Mouse (Mus musculus): ENCODE measurements around the gene Rapgef5. TPM values are rescaled to one million over a fixed set of nuclear protein-coding genes. Genes with fewer than 3 reads are reported as not detected.

Rapgef5 gene
- 18.5 and 19.8 TPM in 2 replicates for polyA plus RNA-seq (2015; fragmentation: Nextera tagmentation; extraction: Ambion mirVana)

- Histone ChIP-seq H3K27ac (no peak within 1 kb of the TSS), H3K9me3 (replicated peaks) (no peaks in the 10 kb centered on the region), H3K4me1 (peaks cover 7% of the 10 kb centered on the region), H3K4me2 (no peak within 1 kb of the TSS), H3K4me3 (no peak within 1 kb of the TSS), H3K9ac (no peak within 1 kb of the TSS), H3K36me3 (ENCODE audit: poor library complexity, severe bottlenecking) (no peaks in the 10 kb centered on the region), H3K27me3 (no peaks in the 10 kb centered on the region)
- ATAC-seq = no peak
- WGBS = 93% methylated on average over 2 of the region's 2 CpGs
Measured at GRCm38 (mm10) chr12:117516179-117516578, at the start of gene Rapgef5. TSS of gene Rapgef5 (plus strand) at chr12:117516479.

GRCm38 (mm10) chr12:117468329-117468728 is 48.0 kb upstream of the Rapgef5 start:
- no peak overlapping the region for H3K27ac ChIP-seq
- H3K9ac ChIP-seq = no peak overlapping the region
- H3K4me1 ChIP-seq = no peaks in the 10 kb centered on the region
- no peaks in the 10 kb centered on the region for H3K36me3 ChIP-seq (ENCODE audit: poor library complexity, severe bottlenecking)
- H3K9me3 ChIP-seq (replicated peaks) = no peaks in the 10 kb centered on the region
- no peaks in the 10 kb centered on the region for H3K27me3 ChIP-seq
- no peak overlapping the region for H3K4me2 ChIP-seq
- ATAC-seq = no peak
- H3K4me3 ChIP-seq = no peak overlapping the region
- WGBS = 79% methylated on average over 5 of the region's 5 CpGs

DNA sequence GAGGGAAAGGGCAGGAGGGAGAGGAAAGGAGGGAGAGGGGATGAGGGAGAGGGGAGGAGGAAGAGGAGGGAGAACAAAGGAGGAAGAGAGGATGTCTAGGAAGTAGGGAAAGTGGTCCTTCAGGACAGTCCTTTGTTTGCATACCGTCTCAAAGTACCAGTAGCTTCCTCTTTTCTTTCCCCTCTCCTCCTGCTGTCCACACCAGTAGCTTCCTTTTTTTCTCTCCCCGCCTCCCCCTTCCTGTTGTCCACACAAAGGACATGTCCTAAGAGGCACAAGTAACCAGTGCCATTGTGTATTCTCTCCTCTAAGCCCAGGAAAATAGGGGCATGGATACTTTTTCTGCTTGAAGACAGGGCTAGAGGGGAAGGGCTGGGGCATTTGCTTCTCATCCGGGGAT is 37.3 kb upstream of the Rapgef5 start:
- Histone ChIP-seq H3K27ac (no peak overlapping the region), H3K9me3 (replicated peaks) (no peaks in the 10 kb centered on the region), H3K9ac (no peak overlapping the region), H3K27me3 (0 out of 2 replicates have a peak, but pooled peaks cover 3% of the 10 kb centered on the region), H3K36me3 (ENCODE audit: poor library complexity, severe bottlenecking) (no peaks in the 10 kb centered on the region), H3K4me3 (no peak overlapping the region), H3K4me1 (peaks cover 6% of the 10 kb centered on the region), H3K4me2 (no peak overlapping the region)
- WGBS = 50% methylated on average over 3 of the region's 3 CpGs
- no peak for ATAC-seq

DNA sequence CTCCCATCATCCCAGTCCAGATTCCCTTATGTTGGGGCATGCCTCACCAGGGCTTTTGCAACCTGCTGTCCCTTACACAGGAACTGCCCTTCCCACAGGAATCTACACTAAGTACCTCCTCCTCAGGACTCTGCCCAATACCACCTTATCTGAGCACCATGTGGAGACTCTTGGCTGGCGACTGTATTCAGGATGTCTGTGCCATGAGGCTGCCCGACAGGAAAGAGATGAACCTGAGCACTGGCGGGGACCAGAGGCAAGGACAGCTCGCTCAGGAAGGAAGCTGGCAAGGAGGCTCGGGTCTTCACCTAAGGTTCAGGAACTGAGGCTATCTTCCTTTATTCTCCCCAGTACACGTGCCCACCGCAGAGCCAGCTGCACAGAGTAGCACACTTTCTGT is 36.6 kb upstream of the Rapgef5 start:
- Histone ChIP-seq H3K27ac (no peak overlapping the region), H3K4me1 (peaks cover 6% of the 10 kb centered on the region), H3K27me3 (0 out of 2 replicates have a peak, but pooled peaks cover 3% of the 10 kb centered on the region), H3K9ac (no peak overlapping the region), H3K4me3 (no peak overlapping the region), H3K36me3 (ENCODE audit: poor library complexity, severe bottlenecking) (no peaks in the 10 kb centered on the region), H3K9me3 (replicated peaks) (no peaks in the 10 kb centered on the region), H3K4me2 (no peak overlapping the region)
- ATAC-seq = no peak
- 77% methylated on average over 7 of the region's 7 CpGs for WGBS

DNA sequence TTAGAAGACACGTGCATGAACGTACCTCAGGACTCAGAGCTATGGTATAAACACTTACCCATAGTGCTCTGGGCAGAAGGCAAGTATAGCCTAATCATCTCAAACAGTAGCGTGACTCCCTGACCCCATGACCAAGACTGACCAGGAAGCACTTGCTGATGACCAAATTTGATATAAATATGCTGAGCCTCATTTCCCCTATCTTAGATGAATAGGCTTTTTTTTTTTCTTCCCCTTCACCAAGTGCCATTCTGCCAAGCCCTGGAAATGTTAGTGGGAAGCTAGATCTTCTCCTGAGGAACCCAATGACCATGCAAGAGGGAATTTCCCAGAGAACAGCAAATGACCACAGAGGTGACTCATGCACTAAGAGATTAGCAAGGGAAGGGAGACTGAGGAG is 35.3 kb upstream of the Rapgef5 start:
- H3K27me3 ChIP-seq = 0 out of 2 replicates have a peak, but pooled peaks cover 3% of the 10 kb centered on the region
- H3K4me3 ChIP-seq = no peak overlapping the region
- no peak for ATAC-seq

GRCm38 (mm10) chr12:117482665-117483064 is 33.6 kb upstream of the Rapgef5 start:
- no peaks in the 10 kb centered on the region for H3K36me3 ChIP-seq (ENCODE audit: poor library complexity, severe bottlenecking)
- 0 out of 2 replicates have a peak, but pooled peaks cover 3% of the 10 kb centered on the region for H3K27me3 ChIP-seq
- no peaks in the 10 kb centered on the region for H3K9me3 ChIP-seq (replicated peaks)
- no peak overlapping the region for H3K27ac ChIP-seq
- no peak overlapping the region for H3K4me3 ChIP-seq
- 44% methylated on average over 3 of the region's 3 CpGs for WGBS
- H3K4me2 ChIP-seq = no peak overlapping the region
- ATAC-seq = no peak
- H3K4me1 ChIP-seq = peaks cover 10% of the 10 kb centered on the region
- no peak overlapping the region for H3K9ac ChIP-seq

More for the DNA sequence above, 35.3 kb upstream of the Rapgef5 start:
- Histone ChIP-seq H3K4me1 (peaks cover 8% of the 10 kb centered on the region), H3K27ac (no peak overlapping the region), H3K36me3 (ENCODE audit: poor library complexity, severe bottlenecking) (no peaks in the 10 kb centered on the region), H3K9me3 (replicated peaks) (no peaks in the 10 kb centered on the region), H3K4me2 (no peak overlapping the region), H3K9ac (no peak overlapping the region)
- 90% methylated on average over 3 of the region's 3 CpGs for WGBS

DNA sequence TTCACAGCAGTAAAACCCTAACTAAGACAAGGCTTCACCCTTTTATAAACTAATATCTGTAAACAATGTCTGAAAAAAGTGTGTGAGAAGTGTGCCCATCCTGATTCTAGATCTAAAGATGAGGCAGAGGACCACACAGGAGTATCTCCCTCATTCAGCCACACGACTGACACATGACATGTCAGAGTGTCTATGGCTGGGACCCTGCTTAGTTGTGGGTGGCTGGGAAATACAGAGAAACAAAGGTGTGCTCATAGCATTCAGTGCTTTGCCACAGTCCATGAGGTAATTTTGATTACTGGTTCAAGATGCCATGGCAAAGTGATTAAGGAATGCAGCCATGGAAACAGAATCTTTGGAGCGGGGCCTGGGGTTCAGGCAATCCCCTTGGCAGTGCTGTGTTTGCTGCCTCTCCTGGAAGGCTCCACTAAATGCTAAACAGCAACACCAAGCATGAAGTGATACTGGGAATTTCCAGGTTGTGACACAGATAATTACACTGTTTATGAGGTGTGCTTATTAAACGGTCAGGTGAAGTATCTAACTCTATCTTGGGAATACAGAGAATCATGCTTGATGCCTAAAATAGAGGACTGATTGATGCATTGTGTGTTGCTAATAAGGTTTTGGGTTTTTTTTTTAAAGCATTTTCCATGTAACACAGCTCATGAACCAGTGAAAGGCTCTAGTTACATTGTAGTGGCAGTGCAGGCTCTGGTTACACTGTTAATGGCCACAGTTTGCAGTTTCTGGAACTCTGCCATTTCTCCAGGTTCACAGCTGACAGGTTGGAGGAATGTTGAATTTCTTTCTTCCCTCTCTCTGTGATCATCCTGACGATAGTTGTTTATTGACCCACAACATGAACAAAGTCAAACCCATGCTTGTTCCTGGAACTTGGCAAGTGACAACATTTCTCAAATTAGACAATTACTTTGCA is 29.9 kb upstream of the Rapgef5 start:
- H3K27me3 ChIP-seq = no peaks in the 10 kb centered on the region
- peak; percentile 51; the same call in 1 of the 2 replicates for ATAC-seq

GRCm38 (mm10) chr12:117496501-117497176 is 19.6 kb upstream of the Rapgef5 start:
- no peaks in the 10 kb centered on the region for H3K4me1 ChIP-seq
- H3K36me3 ChIP-seq (ENCODE audit: poor library complexity, severe bottlenecking) = no peaks in the 10 kb centered on the region
- WGBS = 79% methylated on average over 3 of the region's 3 CpGs
- H3K4me2 ChIP-seq = no peak overlapping the region
- H3K27ac ChIP-seq = no peak overlapping the region
- no peaks in the 10 kb centered on the region for H3K27me3 ChIP-seq
- H3K4me3 ChIP-seq = no peak overlapping the region
- no peak overlapping the region for H3K9ac ChIP-seq
- no peak for ATAC-seq
- H3K9me3 ChIP-seq (replicated peaks) = no peaks in the 10 kb centered on the region

More for the DNA sequence above, 29.9 kb upstream of the Rapgef5 start:
- WGBS = 58% methylated on average over 4 of the region's 4 CpGs
- Histone ChIP-seq H3K4me3 (no peak overlapping the region), H3K4me1 (peaks cover 9% of the 10 kb centered on the region; the same call in 1 of the 2 replicates), H3K27ac (no peak overlapping the region), H3K9ac (no peak overlapping the region), H3K36me3 (ENCODE audit: poor library complexity, severe bottlenecking) (no peaks in the 10 kb centered on the region), H3K9me3 (replicated peaks) (no peaks in the 10 kb centered on the region), H3K4me2 (no peak overlapping the region)

GRCm38 (mm10) chr12:117497361-117497760 is 18.9 kb upstream of the Rapgef5 start:
- no peaks in the 10 kb centered on the region for H3K36me3 ChIP-seq (ENCODE audit: poor library complexity, severe bottlenecking)
- no peak overlapping the region for H3K9ac ChIP-seq
- H3K4me1 ChIP-seq = no peaks in the 10 kb centered on the region
- no peaks in the 10 kb centered on the region for H3K9me3 ChIP-seq (replicated peaks)
- H3K27ac ChIP-seq = no peak overlapping the region
- WGBS = 92% methylated on average over 1 of the region's 1 CpGs
- no peak overlapping the region for H3K4me2 ChIP-seq
- H3K27me3 ChIP-seq = no peaks in the 10 kb centered on the region
- no peak overlapping the region for H3K4me3 ChIP-seq
- ATAC-seq = no peak

GRCm38 (mm10) chr12:117499242-117499641 is 17.0 kb upstream of the Rapgef5 start:
- Histone ChIP-seq H3K27me3 (no peaks in the 10 kb centered on the region), H3K27ac (no peak overlapping the region), H3K9ac (no peak overlapping the region), H3K4me2 (no peak overlapping the region), H3K9me3 (replicated peaks) (no peaks in the 10 kb centered on the region), H3K4me1 (no peaks in the 10 kb centered on the region), H3K36me3 (ENCODE audit: poor library complexity, severe bottlenecking) (no peaks in the 10 kb centered on the region), H3K4me3 (no peak overlapping the region)
- 94% methylated on average over 5 of the region's 5 CpGs for WGBS
- ATAC-seq = no peak

DNA sequence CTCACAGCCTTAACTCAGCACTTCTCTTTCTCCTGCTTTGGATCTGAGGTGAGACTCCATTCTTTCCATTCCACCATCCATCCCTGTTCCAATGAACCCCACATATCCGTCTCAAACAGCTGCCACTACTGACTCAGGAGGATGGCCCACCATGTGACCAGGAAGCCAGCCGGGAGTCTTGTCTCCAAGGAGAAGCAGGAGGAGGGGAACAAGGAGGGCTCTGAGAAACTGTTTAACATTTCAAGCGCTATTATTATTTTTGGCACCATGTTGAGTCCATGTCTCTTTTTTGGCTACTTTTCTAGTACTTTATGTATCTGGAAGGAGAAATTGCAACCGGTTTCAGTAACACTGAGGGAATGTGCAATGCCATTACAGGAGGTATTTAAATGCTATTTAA is 15.1 kb upstream of the Rapgef5 start:
- 75% methylated on average over 4 of the region's 4 CpGs for WGBS
- no peaks in the 10 kb centered on the region for H3K4me1 ChIP-seq
- no peak for ATAC-seq
- H3K36me3 ChIP-seq (ENCODE audit: poor library complexity, severe bottlenecking) = no peaks in the 10 kb centered on the region
- no peaks in the 10 kb centered on the region for H3K9me3 ChIP-seq (replicated peaks)
- H3K27ac ChIP-seq = no peak overlapping the region
- H3K9ac ChIP-seq = no peak overlapping the region
- no peak overlapping the region for H3K4me2 ChIP-seq
- no peaks in the 10 kb centered on the region for H3K27me3 ChIP-seq
- H3K4me3 ChIP-seq = no peak overlapping the region

- no peak overlapping the region for H3K9ac ChIP-seq
- WGBS = 97% methylated on average over 3 of the region's 3 CpGs
- H3K9me3 ChIP-seq (replicated peaks) = no peaks in the 10 kb centered on the region
- H3K27me3 ChIP-seq = no peaks in the 10 kb centered on the region
- ATAC-seq = no peak
- H3K36me3 ChIP-seq (ENCODE audit: poor library complexity, severe bottlenecking) = no peaks in the 10 kb centered on the region
- H3K27ac ChIP-seq = no peak overlapping the region
- H3K4me3 ChIP-seq = no peak overlapping the region
- no peak overlapping the region for H3K4me2 ChIP-seq
- H3K4me1 ChIP-seq = no peaks in the 10 kb centered on the region
Measured at GRCm38 (mm10) chr12:117502834-117503233, 13.4 kb upstream of the Rapgef5 start.

All from forebrain, embryonic 13.5 days (tissue).